Mouse (Mus musculus): ENCODE measurements around the gene AC109138.7.

- TF ChIP-seq ZC3H11A (IDR thresholded peaks at IDR 0.05; ENCODE audit: borderline replicate concordance, low read depth, low read length) (no peak), CHD2 (IDR thresholded peaks at IDR 0.05; ENCODE audit: low read depth, low read length) (no peak), HCFC1 (IDR thresholded peaks at IDR 0.05; ENCODE audit: borderline replicate concordance, insufficient read depth, low read length) (no peak), MAFK (IDR thresholded peaks at IDR 0.05; ENCODE audit: insufficient read depth, low read depth, low read length) (no peak), ZNF384 (IDR thresholded peaks at IDR 0.05; ENCODE audit: low read depth, low read length) (no peak)
Measured at GRCm38 (mm10) chr19:4172925-4173324, 41.2 kb upstream of the AC109138.7 start.
